Mouse (Mus musculus): ENCODE measurements at regions not wholly inside any gene's neighbourhood (a gene's known extent, or its start where the extent isn't known, plus 50 kb on each side); places are given as distances from the start of the nearest gene placed in this dataset.

- Histone ChIP-seq H3K27ac (ENCODE audit: low read depth, low read length) (no peak overlapping the region), H3K27me3 (ENCODE audit: control insufficient read depth, insufficient read depth, low read length) (peaks cover 10% of the 10 kb centered on the region), H3K9me3 (replicated peaks; ENCODE audit: control insufficient read depth, low read length) (no peaks in the 10 kb centered on the region), H3K4me1 (ENCODE audit: control insufficient read depth, insufficient read depth, low read length) (no peaks in the 10 kb centered on the region), H3K4me3 (ENCODE audit: low read depth, low read length) (no peak overlapping the region), H3K4me2 (no peak overlapping the region), H3K36me3 (ENCODE audit: control insufficient read depth, insufficient read depth, low read length) (no peaks in the 10 kb centered on the region), H3K9ac (ENCODE audit: low read depth, low read length) (no peak overlapping the region)
- ATAC-seq (replicated peaks; ENCODE audit: insufficient number of reproducible peaks, low FRiP score, low TSS enrichment): no peak
- 5% methylated on average over 3 of the region's 3 CpGs for WGBS (ENCODE audit: insufficient replicate concordance)
These were observed 330.4 kb downstream of the Fut8 start for GRCm38 (mm10) chr12:77568286-77568685.

GRCm38 (mm10) chr12:77570501-77570900 is 332.6 kb downstream of the Fut8 start:
- Histone ChIP-seq H3K27ac (ENCODE audit: low read depth, low read length) (no peak overlapping the region), H3K4me2 (no peak overlapping the region), H3K27me3 (ENCODE audit: control insufficient read depth, insufficient read depth, low read length) (peaks cover 4% of the 10 kb centered on the region), H3K4me1 (ENCODE audit: control insufficient read depth, insufficient read depth, low read length) (no peaks in the 10 kb centered on the region), H3K4me3 (ENCODE audit: low read depth, low read length) (no peak overlapping the region), H3K9me3 (replicated peaks; ENCODE audit: control insufficient read depth, low read length) (no peaks in the 10 kb centered on the region), H3K36me3 (ENCODE audit: control insufficient read depth, insufficient read depth, low read length) (no peaks in the 10 kb centered on the region), H3K9ac (ENCODE audit: low read depth, low read length) (no peak overlapping the region)
- no peak for ATAC-seq (replicated peaks; ENCODE audit: insufficient number of reproducible peaks, low FRiP score, low TSS enrichment)
- 80% methylated on average over 3 of the region's 3 CpGs for WGBS (ENCODE audit: insufficient replicate concordance)

- H3K9ac ChIP-seq (ENCODE audit: low read depth, low read length): no peak overlapping the region
- H3K36me3 ChIP-seq (ENCODE audit: control insufficient read depth, insufficient read depth, low read length): no peaks in the 10 kb centered on the region
- no peak overlapping the region for H3K27ac ChIP-seq (ENCODE audit: low read depth, low read length)
- H3K4me2 ChIP-seq: no peak overlapping the region
- no peaks in the 10 kb centered on the region for H3K9me3 ChIP-seq (replicated peaks; ENCODE audit: control insufficient read depth, low read length)
- no peak overlapping the region for H3K4me3 ChIP-seq (ENCODE audit: low read depth, low read length)
- H3K4me1 ChIP-seq (ENCODE audit: control insufficient read depth, insufficient read depth, low read length): no peaks in the 10 kb centered on the region
- 83% methylated on average over 5 of the region's 5 CpGs for WGBS (ENCODE audit: insufficient replicate concordance)
- ATAC-seq (replicated peaks; ENCODE audit: insufficient number of reproducible peaks, low FRiP score, low TSS enrichment): no peak
- H3K27me3 ChIP-seq (ENCODE audit: control insufficient read depth, insufficient read depth, low read length): peaks cover 4% of the 10 kb centered on the region
These were observed 333.1 kb downstream of the Fut8 start for GRCm38 (mm10) chr12:77571071-77571470.

- no peak overlapping the region for H3K4me2 ChIP-seq
- H3K4me3 ChIP-seq (ENCODE audit: low read depth, low read length): no peak overlapping the region
- no peaks in the 10 kb centered on the region for H3K4me1 ChIP-seq (ENCODE audit: control insufficient read depth, insufficient read depth, low read length)
- 46% methylated on average over 3 of the region's 3 CpGs for WGBS (ENCODE audit: insufficient replicate concordance)
- H3K27ac ChIP-seq (ENCODE audit: low read depth, low read length): no peak overlapping the region
- no peaks in the 10 kb centered on the region for H3K36me3 ChIP-seq (ENCODE audit: control insufficient read depth, insufficient read depth, low read length)
- no peaks in the 10 kb centered on the region for H3K9me3 ChIP-seq (replicated peaks; ENCODE audit: control insufficient read depth, low read length)
- H3K27me3 ChIP-seq (ENCODE audit: control insufficient read depth, insufficient read depth, low read length): no peaks in the 10 kb centered on the region
- no peak for ATAC-seq (replicated peaks; ENCODE audit: insufficient number of reproducible peaks, low FRiP score, low TSS enrichment)
- H3K9ac ChIP-seq (ENCODE audit: low read depth, low read length): no peak overlapping the region
These were observed 337.1 kb downstream of the Fut8 start for GRCm38 (mm10) chr12:77575046-77575445.

GRCm38 (mm10) chr12:77588297-77588696 is 350.4 kb downstream of the Fut8 start:
- Histone ChIP-seq H3K4me3 (ENCODE audit: low read depth, low read length) (no peak overlapping the region), H3K9ac (ENCODE audit: low read depth, low read length) (no peak overlapping the region), H3K27ac (ENCODE audit: low read depth, low read length) (no peak overlapping the region), H3K4me1 (ENCODE audit: control insufficient read depth, insufficient read depth, low read length) (no peaks in the 10 kb centered on the region), H3K36me3 (ENCODE audit: control insufficient read depth, insufficient read depth, low read length) (no peaks in the 10 kb centered on the region), H3K9me3 (replicated peaks; ENCODE audit: control insufficient read depth, low read length) (no peaks in the 10 kb centered on the region), H3K4me2 (no peak overlapping the region), H3K27me3 (ENCODE audit: control insufficient read depth, insufficient read depth, low read length) (no peaks in the 10 kb centered on the region)
- 64% methylated on average over 2 of the region's 2 CpGs for WGBS (ENCODE audit: insufficient replicate concordance)
- ATAC-seq (replicated peaks; ENCODE audit: insufficient number of reproducible peaks, low FRiP score, low TSS enrichment): no peak

GRCm38 (mm10) chr12:77589416-77589815 is 351.5 kb downstream of the Fut8 start:
- H3K4me1 ChIP-seq (ENCODE audit: control insufficient read depth, insufficient read depth, low read length): no peaks in the 10 kb centered on the region
- ATAC-seq (replicated peaks; ENCODE audit: insufficient number of reproducible peaks, low FRiP score, low TSS enrichment): no peak
- no peaks in the 10 kb centered on the region for H3K36me3 ChIP-seq (ENCODE audit: control insufficient read depth, insufficient read depth, low read length)
- H3K4me2 ChIP-seq: no peak overlapping the region
- no peaks in the 10 kb centered on the region for H3K9me3 ChIP-seq (replicated peaks; ENCODE audit: control insufficient read depth, low read length)
- H3K9ac ChIP-seq (ENCODE audit: low read depth, low read length): no peak overlapping the region
- no peak overlapping the region for H3K4me3 ChIP-seq (ENCODE audit: low read depth, low read length)
- no peaks in the 10 kb centered on the region for H3K27me3 ChIP-seq (ENCODE audit: control insufficient read depth, insufficient read depth, low read length)
- 58% methylated on average over 5 of the region's 5 CpGs for WGBS (ENCODE audit: insufficient replicate concordance)
- no peak overlapping the region for H3K27ac ChIP-seq (ENCODE audit: low read depth, low read length)

- Histone ChIP-seq H3K4me3 (ENCODE audit: low read depth, low read length) (no peak overlapping the region), H3K4me1 (ENCODE audit: control insufficient read depth, insufficient read depth, low read length) (peaks cover 18% of the 10 kb centered on the region), H3K27ac (ENCODE audit: low read depth, low read length) (no peak overlapping the region), H3K36me3 (ENCODE audit: control insufficient read depth, insufficient read depth, low read length) (no peaks in the 10 kb centered on the region), H3K9ac (ENCODE audit: low read depth, low read length) (no peak overlapping the region), H3K9me3 (replicated peaks; ENCODE audit: control insufficient read depth, low read length) (no peaks in the 10 kb centered on the region), H3K27me3 (ENCODE audit: control insufficient read depth, insufficient read depth, low read length) (no peaks in the 10 kb centered on the region), H3K4me2 (no peak overlapping the region)
- WGBS (ENCODE audit: insufficient replicate concordance): 85% methylated on average over 1 of the region's 1 CpGs
- no peak for ATAC-seq (replicated peaks; ENCODE audit: insufficient number of reproducible peaks, low FRiP score, low TSS enrichment)
These were observed 356.2 kb downstream of the Fut8 start for GRCm38 (mm10) chr12:77594092-77594491.

GRCm38 (mm10) chr12:77594657-77595056 is 356.7 kb downstream of the Fut8 start:
- Histone ChIP-seq H3K4me3 (ENCODE audit: low read depth, low read length) (no peak overlapping the region), H3K4me1 (ENCODE audit: control insufficient read depth, insufficient read depth, low read length) (peaks cover 23% of the 10 kb centered on the region), H3K9me3 (replicated peaks; ENCODE audit: control insufficient read depth, low read length) (no peaks in the 10 kb centered on the region), H3K27ac (ENCODE audit: low read depth, low read length) (no peak overlapping the region), H3K9ac (ENCODE audit: low read depth, low read length) (no peak overlapping the region), H3K36me3 (ENCODE audit: control insufficient read depth, insufficient read depth, low read length) (no peaks in the 10 kb centered on the region), H3K27me3 (ENCODE audit: control insufficient read depth, insufficient read depth, low read length) (no peaks in the 10 kb centered on the region), H3K4me2 (no peak overlapping the region)
- ATAC-seq (replicated peaks; ENCODE audit: insufficient number of reproducible peaks, low FRiP score, low TSS enrichment): no peak
- WGBS (ENCODE audit: insufficient replicate concordance): 64% methylated on average over 3 of the region's 3 CpGs

- Histone ChIP-seq H3K9me3 (replicated peaks; ENCODE audit: control insufficient read depth, low read length) (no peaks in the 10 kb centered on the region), H3K9ac (ENCODE audit: low read depth, low read length) (no peak overlapping the region), H3K4me2 (no peak overlapping the region), H3K4me3 (ENCODE audit: low read depth, low read length) (no peak overlapping the region), H3K27ac (ENCODE audit: low read depth, low read length) (no peak overlapping the region), H3K36me3 (ENCODE audit: control insufficient read depth, insufficient read depth, low read length) (no peaks in the 10 kb centered on the region), H3K4me1 (ENCODE audit: control insufficient read depth, insufficient read depth, low read length) (peaks cover 23% of the 10 kb centered on the region), H3K27me3 (ENCODE audit: control insufficient read depth, insufficient read depth, low read length) (no peaks in the 10 kb centered on the region)
- WGBS (ENCODE audit: insufficient replicate concordance): 76% methylated on average over 5 of the region's 5 CpGs
- ATAC-seq (replicated peaks; ENCODE audit: insufficient number of reproducible peaks, low FRiP score, low TSS enrichment): no peak
These were observed 357.9 kb downstream of the Fut8 start for GRCm38 (mm10) chr12:77595821-77596220.
